Mouse (Mus musculus) gastrocnemius, postnatal 4 days (tissue): ENCODE data around the gene Ntrk3. TPM values are rescaled to one million over a fixed set of nuclear protein-coding genes. Genes with fewer than 3 reads are reported as not detected.

Experiments
- DNase-seq, 2 experiments: peaks; one replicate each; pipeline ENCODE4 v3.0.0; 2021 to 2022; ENCODE audit warnings: low spot score in 2 of 2, mixed read lengths in 2 of 2
- long read RNA-seq, 2 experiments: library from polyadenylated mRNA; stranded (forward); transcript quantifications; one replicate each; pipeline ENCODE4 v2.0.0; 2021
- total RNA-seq, 2 experiments: library from RNA; stranded (reverse); gene quantifications; 2 replicates each; pipeline ENCODE4 v1.2.3; 2021

Gene Ntrk3
- total RNA-seq = 1 to 10 TPM; 6.0 to 7.6 TPM
- long read RNA-seq, experiment 1, partial matches to known transcripts = 1 of 3 reads
- long read RNA-seq, experiment 1, other reads (novel, unspliced or antisense) = 0 of 3 reads
- long read RNA-seq, experiment 2, partial matches to known transcripts = 3 of 4 reads
- long read RNA-seq, experiment 2, other reads (novel, unspliced or antisense) = 1 of 4 reads

DNA sequence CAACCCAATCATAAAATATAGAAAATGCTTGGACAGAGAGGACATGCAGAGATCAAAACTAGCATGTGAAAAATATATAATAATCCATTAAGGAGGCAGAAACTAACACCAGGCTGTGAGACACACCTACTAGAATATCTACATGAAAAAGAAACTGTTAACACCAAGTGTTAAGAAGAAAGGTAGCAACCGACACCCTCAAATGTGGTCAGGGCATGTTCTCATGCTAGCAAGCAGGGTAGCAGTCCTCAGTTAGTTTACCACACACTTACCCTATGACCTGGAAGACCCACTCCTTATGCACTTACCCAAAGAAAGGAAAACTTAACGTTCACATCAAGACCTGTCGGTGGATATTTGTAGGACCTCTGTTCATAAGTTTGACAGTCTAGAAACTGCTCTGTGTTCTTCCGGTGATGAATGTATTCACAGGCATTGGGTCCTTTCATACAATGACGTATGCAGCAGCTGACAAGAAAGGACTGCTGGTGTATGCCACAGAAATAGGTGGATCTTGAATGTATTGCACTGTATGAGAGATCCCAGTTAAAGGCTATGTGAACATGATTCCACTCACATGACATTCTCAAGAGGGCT lies at the start of gene Ntrk3:
Ntrk3 (minus strand) TSS at position 399 of the 597 bp plus-strand sequence.
- DNase-seq = no peak

DNA sequence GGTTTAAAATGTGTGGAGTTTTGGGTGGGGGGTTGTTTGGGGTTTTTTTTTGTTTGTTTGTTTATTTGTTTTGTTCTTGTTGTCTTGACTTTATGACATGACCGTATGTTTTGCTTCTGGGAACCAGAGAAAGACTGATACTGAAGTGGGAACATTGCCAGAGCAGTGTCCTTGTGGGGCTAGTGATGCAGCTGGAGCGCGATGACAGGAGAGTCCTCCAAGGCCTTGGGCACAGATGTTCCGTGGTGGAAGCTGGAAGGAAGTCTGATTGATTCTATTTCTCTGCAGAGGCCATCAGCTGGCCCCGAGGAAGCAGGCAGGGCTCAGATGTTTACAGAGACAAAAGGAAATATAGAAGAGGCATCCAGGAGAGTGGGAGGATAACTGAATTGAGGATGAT lies 48.1 kb upstream of the Ntrk3 start:
- DNase-seq = no peak

DNA sequence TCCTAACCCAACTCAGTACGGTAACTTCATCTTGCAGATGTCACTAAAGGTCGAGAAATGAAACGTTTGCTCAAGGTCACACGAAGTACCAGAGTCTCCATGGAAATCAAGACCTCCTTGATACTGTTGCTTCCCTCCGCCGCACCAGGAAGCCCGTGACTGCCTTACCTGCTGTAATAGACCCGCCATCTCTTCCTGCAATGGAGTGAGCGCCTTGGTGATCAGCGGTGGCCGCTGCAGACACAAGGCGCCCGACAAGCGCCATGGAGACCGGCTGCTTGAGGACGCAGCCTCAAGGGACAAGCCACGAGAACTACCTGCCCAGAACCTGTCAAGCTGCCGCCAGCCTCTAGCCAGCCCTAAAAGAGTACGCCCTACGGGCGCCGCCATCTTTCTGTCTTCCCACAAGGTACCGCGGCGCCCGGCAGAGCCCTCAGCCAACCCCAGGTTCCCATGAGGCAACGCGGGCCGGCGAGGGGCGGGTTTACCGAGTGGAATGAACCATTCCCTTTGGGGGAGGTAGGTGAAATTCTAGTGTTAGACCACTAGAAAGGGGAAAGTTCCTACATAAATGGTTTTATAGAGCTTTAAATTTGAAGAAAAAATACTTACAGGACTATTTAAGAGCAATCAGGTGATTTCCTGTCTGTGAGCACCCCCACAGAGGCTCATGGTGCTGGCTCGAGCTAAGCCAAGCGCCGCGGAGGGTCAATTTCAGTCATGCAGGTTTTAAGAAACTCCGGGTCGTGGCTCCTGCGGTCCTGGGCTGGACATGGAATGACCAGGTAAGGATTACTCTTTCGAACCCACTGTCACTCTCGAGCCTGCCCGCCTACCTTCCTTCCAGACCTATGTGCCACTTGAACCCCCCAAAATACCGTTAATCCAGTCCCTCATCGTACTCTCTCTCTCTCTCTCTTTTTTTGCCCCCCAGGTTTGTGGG lies 45.1 kb upstream of the Ntrk3 start, which contains the start of the genes Mrps11 and Mrpl46:
Mrps11 (plus strand) TSS at position 481 of the 943 bp plus-strand sequence.
Mrpl46 (minus strand) TSS at position 893 of the 943 bp plus-strand sequence.
- DNase-seq = peak; percentile 78 to 88

DNA sequence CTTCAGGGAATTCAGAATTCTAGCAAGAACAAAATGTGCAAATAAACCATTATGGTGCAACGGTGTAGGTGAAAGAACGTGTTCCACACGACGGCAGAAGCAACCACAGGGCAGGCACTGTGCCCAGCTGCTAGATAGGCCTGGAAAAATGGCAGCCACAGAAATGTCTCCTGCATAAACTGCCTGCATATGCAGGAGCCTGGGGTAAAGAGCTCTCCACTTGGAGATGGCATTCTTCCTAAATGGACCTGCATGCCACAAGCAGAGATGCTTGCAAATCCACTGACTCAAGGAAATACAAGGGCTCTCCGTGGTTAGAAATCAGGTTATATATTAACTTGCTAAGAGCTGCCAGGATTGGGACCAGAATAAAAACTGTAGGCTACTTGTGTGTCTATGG lies 40.9 kb upstream of the Ntrk3 start:
- no peak for DNase-seq

DNA sequence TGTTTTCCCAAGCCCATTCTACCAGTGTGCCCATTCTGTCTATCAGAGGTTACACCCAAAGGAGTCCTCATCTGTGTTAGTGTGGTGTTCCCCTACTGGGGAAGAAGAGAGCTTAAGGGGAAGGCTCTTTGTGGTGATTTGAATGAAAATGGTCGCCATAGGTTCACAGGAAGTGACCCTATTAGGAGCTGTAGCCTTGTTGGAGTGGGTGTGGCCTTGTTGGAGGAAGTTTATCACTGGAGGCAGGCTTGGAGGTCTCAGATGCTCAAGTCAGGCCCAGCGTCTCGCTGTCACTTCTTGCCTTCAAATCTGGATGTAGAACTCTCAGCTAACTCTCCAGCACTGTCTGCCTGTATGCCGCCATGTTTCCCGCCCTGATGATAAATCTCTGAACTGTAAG lies 33.1 kb upstream of the Ntrk3 start:
- DNase-seq = no peak

DNA sequence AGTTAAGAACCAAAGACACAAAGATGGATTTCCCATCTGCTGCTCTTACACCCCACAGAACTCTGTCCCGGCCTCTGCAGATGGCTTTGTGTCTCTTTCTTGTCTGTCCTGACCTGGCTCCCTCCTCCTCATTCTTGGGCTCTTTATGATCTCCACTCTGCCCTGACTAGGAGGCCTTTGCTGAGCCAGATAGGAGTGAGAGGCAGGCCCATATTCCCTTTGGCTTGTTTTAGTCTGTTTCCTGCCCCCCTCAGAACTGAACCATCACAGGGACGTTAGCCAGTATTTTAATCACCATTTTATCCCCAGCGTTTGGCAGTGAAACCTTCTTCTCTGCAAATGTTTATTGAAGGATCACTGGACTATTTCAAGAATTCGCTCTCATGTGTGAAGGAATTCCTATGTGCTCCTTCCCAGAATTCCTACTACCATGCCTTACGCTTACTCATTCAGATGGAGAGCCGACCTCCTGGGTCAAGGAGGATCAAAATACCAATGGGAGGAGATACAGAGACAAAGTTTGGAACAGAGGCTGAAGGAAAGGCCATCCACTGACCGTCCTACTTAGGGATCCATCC lies 31.4 kb upstream of the Ntrk3 start:
- no peak for DNase-seq

DNA sequence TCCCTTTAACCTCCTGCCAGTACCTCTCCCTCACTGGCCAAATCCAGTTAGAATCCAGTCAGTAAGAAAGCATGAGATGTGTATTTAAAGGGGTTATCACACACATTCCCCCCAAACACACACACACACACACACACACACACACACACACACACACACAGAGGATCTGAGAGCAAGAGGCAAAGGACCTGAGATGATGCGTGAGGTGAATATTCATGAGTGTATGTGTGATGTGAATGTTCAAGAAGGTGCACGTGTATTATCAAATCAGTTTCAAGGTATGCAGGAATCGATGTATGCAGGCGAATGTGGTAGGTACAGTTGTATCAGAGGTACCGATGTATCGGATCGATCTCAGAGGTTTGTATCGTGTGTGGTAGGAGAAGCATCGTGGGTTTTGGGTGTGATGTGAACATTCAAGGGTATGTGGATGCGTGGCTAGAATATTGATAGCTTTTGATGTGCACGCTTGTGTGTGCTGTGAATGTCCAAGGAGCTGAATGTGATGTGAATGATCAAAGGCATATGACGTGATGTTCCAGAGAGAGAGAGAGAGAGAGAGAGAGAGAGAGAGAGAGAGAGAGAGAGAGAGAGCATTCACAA lies 30.2 kb upstream of the Ntrk3 start:
- DNase-seq = no peak

DNA sequence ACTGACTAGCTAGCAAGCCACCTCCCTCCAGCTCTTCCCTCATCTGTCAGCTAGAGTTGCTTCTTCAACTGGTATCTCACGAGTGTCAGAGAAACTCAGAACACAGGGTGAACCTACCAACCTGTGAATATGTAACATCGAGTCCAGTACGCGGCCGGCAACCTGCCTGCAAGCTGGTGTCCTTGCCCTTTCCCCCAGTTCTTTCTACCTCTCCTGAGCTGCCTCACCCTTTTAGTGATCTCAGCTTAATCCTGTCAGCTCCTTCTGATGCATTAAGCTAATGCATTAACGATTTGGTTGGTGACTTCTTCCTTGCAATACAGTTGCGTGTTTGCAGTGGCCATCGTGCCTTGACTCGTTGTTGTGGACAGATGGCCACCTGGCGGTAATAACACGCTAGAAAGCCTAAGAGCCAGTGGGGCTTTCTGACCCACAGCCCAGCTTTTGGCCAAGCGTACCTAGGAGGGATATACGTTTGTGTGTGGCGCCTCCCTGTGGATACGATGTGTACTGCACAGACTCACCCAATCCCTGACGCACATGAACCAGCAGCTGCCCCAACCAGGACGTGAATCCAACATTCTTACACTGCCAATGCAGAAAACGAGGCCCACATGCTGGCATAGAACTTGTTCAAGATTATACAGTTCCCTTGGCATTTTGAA lies 28.3 kb upstream of the Ntrk3 start:
- peak; percentile 36 to 66 for DNase-seq

DNA sequence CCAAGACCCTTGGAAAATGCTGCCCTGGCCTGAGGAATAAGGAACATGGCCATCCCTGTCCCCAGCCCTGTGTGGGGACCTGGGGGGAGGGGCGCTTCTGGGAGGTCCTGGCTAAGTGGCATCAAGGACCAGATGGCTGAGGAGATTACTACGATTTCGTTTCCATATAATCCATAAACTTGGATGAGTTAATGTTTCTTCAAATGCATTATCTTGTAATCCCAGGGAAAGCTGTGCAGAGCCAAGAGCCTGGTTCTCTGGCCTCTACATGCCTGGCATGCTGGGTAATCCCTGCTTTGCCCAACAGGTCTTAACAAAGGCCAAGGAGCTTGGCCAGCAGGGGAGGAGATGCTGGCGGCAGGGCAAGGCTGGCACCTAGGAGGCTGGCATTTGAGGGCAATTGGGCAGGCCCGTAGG lies 27.4 kb upstream of the Ntrk3 start:
- no peak for DNase-seq

DNA sequence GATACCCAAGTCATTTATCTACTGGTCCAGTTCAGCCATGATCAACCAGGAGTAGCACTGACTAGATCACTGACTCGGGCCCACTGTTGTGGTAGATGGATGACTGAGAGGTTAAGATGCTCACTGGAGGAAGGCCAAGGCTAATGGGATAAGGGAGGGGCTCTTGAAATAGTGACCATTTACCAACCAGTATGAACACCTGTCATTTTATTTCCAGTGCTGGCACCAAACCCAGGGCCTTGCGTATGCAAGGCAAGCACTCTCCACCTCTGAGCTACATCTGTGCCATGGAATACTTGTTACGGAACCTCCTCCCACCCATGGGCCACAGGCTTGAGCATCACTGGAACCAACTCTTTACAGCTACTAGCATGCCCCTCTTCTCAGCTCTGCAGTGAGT lies 26.0 kb upstream of the Ntrk3 start:
- no peak for DNase-seq

DNA sequence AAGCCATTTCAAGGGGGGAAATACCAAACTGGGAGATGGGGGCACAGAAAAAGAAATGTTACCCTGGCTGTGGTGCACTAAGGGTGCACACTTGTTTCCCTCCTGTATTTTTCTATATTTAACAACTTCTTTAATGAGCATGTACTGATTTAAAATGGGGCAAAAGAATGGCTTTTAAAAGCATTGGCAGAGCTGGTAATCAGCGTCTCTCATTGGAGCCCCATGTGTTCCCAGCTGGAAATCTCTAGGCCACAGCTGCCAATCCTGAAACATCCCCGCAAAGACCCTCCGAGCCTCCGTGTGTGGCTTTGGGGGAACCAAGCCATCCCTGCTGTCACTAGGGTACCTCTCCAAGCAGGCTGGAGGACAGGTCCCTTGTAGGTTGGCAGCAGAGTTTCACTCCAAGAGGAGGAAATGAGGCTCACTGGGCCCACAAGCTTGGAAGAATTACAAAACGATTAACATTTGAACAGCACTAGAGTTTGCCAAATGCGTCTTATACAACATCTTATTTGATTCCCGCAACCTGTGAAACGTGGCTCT lies 16.7 kb upstream of the Ntrk3 start:
- no peak for DNase-seq

DNA sequence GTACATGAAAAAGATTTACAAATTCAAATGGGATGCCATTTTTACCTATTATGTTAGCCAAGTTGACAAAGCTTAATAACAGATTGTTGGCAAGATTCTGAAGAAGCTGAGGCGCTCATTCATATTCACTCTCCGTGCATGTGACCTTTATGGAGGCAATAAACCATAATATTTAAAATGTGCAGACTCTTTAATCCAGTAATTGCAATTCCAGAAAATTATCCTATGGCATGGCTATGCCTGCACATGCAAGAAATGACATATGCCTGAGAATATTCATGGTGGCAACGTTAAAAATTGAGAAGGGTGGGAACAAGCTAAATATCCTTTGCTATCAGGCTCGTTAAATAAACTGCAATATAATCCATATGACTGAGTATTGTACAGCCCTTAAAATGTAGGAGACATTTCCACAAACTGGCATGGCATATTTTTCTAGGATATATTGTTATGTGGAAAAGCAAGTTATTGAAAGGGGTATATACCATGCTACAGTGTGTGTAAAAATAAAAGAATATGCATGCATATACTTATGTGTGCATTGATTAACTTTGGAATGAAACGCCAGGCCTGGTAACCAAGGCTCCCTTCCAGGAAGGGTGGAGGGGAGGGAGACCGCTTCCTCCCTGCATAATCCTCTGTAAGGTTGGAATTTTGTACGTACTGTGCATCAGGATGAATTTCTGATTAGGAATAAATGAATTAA lies 16.1 kb upstream of the Ntrk3 start:
- DNase-seq = no peak

DNA sequence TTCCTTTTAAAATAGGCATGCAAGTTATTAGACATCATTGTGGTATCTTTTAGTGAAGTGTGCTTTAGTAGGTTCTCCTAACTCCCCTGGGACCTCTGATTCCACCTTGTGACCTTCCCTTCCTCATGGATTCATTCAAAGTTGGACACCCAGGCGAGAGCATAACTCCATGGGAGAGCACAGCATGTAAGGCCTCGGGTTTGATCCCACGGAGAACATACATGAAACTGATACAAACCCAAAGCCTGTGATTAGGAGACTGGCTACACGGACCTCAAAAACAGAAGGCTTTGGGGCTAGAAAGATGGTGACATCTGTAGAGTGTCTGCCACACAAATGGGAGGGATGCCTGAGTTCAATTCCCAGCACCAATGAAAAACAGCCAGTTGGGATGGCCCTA lies 15.1 kb upstream of the Ntrk3 start:
- no peak for DNase-seq

DNA sequence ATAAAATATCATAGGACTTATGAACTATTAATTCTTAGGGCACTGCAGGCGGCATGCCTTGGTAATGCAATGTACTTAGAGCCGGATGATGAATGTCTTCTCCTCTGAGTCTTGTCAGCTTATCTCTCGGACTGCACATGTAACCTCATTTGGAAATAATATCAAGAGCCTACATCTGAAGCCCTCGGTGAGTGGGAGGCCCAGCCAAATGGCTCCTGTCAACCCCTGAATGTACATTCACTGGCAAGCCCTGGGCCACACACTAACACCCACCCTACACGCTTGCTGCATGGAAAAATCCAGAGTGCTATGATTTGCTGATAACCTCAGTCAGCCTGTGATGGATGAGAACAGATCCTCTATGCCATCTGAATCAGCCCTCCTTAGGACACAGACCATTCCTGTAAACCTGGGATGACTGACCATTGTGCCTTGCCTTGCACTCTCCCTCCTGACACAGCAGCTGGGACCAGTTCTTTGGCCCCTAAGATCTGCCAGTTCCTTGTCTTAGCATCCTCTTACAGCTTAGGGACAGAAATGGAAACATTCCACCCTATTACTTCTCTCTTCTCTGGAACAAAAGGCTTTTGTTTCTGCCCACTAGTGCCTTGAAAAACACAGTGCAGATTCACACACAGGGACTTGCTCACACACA lies 6.0 kb upstream of the Ntrk3 start:
- no peak for DNase-seq

DNA sequence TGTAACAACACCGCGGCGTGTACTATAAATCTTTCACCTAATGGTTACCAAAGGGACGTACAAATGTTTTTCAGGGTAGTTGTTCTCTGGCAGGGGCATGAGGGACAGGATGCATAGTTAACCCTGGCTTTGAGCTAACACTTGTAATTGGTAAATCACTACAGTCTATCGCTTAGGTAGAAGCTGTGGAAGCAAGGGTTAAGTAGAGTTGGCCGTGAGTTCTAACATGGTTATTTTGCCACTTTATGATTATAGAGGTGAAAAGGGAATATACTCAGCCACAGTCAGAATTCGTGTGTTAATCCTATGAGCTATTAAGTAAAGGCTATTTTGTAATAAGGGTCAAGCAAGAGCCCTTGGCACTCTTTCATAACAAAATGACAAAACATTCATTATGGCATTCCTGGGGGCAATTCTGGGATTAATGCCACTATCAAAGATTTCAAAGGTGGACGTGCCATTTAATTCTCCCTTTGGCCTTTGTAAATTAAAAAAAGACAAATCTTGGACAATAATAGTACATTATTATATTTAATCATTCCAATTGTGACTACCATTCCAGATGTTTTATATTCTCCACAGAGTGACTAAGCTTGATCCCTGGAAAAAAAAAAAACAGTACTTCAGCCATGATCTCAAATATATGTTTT lies 1.7 kb upstream of the Ntrk3 start:
- no peak for DNase-seq

DNA sequence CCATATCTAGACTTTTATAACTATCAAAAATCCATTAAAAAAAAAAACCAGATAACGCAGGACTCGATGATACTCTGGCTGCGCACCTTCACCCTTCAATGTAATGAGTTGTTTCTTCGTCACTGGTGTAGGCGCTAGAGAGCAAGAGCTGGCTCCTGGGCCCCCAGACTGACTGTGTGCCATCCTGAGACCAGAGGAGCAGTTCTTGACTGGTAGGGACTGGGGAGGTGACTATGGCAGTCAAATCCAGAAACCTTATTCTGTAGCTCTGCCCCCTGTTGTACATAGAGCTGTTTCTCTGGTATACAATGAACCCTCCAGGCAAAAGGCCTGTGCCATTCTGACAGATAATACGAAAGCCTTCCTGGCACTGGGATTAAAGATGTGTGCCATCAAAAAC lies 616 bp downstream of the Ntrk3 start:
- DNase-seq = no peak

DNA sequence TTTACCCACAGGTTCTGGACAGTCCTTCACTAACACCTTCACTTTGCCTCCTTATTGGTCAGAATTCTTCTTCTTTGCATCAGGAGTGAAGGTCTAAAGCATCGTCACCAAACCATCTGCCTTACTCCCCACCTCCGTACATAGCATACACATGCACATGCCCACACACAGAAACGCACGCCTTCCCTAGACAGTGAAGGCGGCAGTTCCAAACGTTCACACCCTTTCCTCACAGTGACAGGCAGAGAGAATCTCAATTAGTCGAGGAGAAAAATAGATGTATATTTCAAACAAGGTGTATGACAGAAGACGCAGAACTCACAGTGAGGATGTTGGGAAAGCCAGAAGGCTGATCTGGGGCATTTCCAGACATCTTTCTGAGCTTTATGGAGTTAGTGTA lies 6.4 kb downstream of the Ntrk3 start:
- DNase-seq = no peak

DNA sequence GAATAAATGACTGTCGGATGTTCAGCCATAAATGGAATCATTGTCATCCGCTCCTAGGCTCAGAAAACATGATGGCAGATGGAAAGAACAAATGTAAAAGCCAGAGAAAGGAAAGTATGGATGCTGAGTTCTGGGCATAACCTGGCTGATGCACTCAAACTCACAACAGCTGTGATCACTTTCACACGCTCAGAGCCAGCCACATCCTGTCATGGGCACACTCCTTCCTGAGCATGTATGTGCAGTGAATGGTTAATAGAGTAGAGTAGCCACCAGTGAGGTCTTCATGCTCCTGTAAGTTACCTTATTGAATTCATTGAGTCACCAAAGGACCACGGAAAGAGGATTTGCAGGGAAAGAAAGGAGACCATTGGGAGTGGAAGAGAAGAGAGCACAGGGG lies 13.2 kb downstream of the Ntrk3 start:
- DNase-seq = no peak

DNA sequence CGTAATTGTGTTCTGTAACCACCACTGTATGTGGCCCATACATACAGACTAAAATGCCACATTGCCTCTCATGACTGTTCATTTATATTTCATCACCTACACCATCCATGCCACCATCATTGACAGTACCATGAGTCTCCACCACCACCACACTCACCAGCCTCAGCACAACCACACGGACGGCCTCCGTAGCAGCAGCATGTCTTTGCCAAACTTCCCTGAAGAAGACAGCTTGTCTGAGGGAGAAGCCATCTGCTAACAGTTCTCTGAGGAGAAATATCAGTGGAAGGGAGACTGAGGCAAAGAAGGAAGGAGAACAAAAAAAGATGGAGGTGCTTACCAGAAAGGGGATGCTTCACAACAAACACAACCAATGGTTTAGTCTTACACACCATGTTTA lies 15.8 kb downstream of the Ntrk3 start:
- no peak for DNase-seq
